Mouse (Mus musculus): ENCODE results near the gene Hoxa13. TPM values are rescaled to one million over a fixed set of nuclear protein-coding genes. Genes with fewer than 3 reads are reported as not detected.

Hoxa13 gene
- polyA plus RNA-seq, 1 experiment from 2014 or later = 0.15 TPM

DNA sequence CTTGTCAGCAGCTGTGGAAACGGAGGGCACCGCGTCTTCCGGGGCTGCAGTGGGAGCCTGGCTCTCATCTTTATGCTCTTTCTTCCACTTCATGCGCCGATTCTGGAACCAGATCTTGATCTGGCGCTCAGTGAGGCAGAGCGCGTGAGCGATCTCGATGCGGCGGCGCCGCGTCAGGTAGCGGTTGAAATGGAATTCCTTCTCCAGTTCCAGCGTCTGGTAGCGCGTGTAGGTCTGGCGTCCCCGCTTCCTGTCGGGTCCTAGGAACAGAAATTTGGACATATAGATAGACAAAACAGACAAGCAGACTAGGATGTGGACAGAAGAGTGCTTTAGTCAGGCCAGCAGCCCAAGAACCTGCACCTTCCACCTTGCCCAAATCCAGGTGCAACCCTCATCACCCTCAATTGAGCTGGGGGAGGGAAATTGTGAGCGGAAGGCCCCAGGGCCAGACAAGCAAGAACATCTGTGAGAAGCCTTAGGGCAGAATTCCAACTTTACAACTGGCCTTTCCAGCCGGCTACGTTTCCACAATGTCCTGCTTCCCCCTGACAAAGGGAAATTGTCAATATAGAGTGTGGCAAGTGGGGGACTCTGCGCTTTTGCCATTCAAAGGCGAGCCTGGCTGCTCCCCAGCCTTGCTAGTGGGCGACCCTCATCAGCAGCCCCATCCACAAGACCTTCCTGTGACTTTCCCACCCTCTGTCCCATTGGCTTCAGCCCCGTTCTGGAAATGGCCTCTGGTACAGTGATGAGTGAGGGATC lies 44.7 kb downstream of the Hoxa13 start:
- WGBS = under 1% methylated on average over 30 of the region's 30 CpGs
- ATAC-seq (ENCODE audit: low FRiP score, low TSS enrichment) = no peak
- H3K9ac ChIP-seq (replicated peaks; ENCODE audit: low read length) = peak overlapping the region; percentile 95
- peak overlapping the region; percentile 71 for H3K4me3 ChIP-seq (ENCODE audit: low read length)
- no peaks in the 10 kb centered on the region for H3K36me3 ChIP-seq (ENCODE audit: insufficient read depth, low read length)
- H3K27ac ChIP-seq (ENCODE audit: low read length) = peak overlapping the region; percentile 97
- no peaks in the 10 kb centered on the region for H3K9me3 ChIP-seq (ENCODE audit: low read length)
- H3K27me3 ChIP-seq (ENCODE audit: insufficient read depth, low read length) = 0 out of 2 replicates have a peak, but pooled peaks cover 2% of the 10 kb centered on the region
- H3K4me2 ChIP-seq (replicated peaks; ENCODE audit: low read depth, low read length) = peak overlapping the region; percentile 81
- H3K4me1 ChIP-seq (ENCODE audit: insufficient read depth, low read length) = peaks cover 53% of the 10 kb centered on the region

DNA sequence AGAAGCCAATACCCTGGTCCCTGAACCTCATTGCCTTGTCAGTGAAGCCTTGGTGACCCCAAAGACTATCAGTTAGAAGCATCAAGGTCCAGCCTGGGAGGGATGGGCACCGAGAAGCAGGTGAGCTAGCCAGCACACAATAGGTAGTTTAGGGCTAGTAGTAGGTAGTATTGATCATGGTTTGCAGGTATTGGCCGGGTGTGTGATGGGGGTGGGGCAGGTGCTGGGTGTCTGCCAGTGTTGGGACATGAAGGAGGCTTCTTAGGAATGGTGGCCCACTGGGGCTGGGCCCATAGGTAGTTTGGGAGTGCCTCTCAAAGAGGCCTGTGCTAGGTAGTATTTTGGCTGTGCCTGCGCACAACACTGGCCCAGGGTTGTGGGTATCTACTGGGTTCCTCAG lies 45.6 kb downstream of the Hoxa13 start:
- H3K36me3 ChIP-seq (ENCODE audit: insufficient read depth, low read length) = no peaks in the 10 kb centered on the region
- peaks cover 55% of the 10 kb centered on the region for H3K4me1 ChIP-seq (ENCODE audit: insufficient read depth, low read length)
- H3K4me3 ChIP-seq (ENCODE audit: low read length) = peak overlapping the region; percentile 71; the same call in 1 of the 2 replicates
- 0 out of 2 replicates have a peak overlapping the region, but pooled peaks have one; percentile 0 for H3K27ac ChIP-seq (ENCODE audit: low read length)
- H3K4me2 ChIP-seq (replicated peaks; ENCODE audit: low read depth, low read length) = peak overlapping the region; percentile 81
- no peak for ATAC-seq (ENCODE audit: low FRiP score, low TSS enrichment)
- no peaks in the 10 kb centered on the region for H3K9me3 ChIP-seq (ENCODE audit: low read length)
- WGBS = 32% methylated on average over 3 of the region's 3 CpGs
- H3K9ac ChIP-seq (replicated peaks; ENCODE audit: low read length) = 0 out of 2 replicates have a peak overlapping the region, but pooled peaks have one; percentile 20
- H3K27me3 ChIP-seq (ENCODE audit: insufficient read depth, low read length) = 0 out of 2 replicates have a peak, but pooled peaks cover 4% of the 10 kb centered on the region

DNA sequence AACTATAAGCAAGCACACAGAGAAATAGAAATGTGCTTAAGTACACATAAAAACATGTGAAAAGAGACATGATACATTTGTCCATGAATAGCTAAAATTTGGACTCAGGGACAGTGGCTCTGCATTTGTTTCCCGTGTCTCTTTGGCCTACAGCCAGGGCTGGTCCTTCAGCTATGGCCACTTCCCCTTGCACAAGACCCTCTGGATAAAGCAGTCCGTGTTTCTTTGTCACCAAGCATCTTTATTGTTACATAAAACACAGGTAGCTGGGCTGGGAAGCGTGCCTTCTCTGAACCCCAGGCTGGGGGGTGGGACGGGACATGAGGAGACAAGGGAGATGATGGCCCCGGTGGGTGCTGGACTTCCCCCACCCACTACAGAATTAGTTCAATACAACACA lies 46.4 kb downstream of the Hoxa13 start:
- Histone ChIP-seq H3K4me3 (ENCODE audit: low read length) (peak overlapping the region; percentile 17), H3K9me3 (ENCODE audit: low read length) (no peaks in the 10 kb centered on the region), H3K27me3 (ENCODE audit: insufficient read depth, low read length) (0 out of 2 replicates have a peak, but pooled peaks cover 4% of the 10 kb centered on the region), H3K9ac (replicated peaks; ENCODE audit: low read length) (peak overlapping the region; percentile 57), H3K36me3 (ENCODE audit: insufficient read depth, low read length) (no peaks in the 10 kb centered on the region), H3K27ac (ENCODE audit: low read length) (peak overlapping the region; percentile 46; the same call in 1 of the 2 replicates), H3K4me2 (replicated peaks; ENCODE audit: low read depth, low read length) (peak overlapping the region; percentile 81), H3K4me1 (ENCODE audit: insufficient read depth, low read length) (peaks cover 55% of the 10 kb centered on the region)
- ATAC-seq (ENCODE audit: low FRiP score, low TSS enrichment) = no peak
- WGBS = 24% methylated on average over 5 of the region's 5 CpGs

DNA sequence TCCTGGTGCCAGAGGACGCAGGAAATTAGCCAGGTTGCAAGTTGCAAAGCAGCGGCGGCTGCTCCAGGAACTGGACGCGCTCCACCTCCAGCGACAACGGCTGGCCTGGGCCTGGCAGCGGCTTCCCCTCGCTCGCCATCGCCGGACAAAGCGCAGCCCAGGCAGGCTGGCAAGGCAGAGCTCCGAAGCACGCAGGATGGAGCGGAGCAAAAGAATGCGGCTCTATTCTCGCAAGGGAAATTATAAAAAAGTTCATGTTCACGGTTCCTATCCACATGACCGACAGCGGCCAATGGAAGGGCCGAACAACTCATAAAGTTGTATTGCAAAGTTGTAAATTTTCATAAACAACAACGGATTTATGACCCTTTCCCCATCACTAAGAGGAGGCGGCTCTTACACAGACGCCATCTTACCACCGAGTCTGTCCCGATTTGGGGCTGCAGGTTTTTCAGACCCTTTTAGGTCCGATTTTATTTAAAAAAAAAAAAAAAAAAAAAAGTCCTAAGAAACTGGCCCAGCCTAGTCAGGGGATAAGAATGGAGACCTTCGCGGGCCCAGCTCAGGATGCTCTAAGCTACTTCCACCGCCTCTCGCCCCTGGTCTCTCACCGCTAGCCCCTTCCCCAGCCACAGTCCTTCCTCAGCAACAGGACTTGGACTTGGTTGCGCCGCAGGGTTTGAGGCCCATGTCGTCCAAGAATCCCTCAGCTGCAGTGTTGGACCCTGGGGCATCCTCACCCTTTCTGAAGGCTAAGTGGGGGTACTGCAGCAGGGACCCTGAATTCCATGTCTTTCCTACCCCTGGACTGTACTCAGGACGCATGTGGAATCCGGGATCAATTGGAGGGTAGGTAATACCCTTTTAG lies 47.3 kb downstream of the Hoxa13 start, which contains the start of the genes Hoxa3 and Gm28308:
Gene Hoxa3 (minus strand): TSS at position 218 of the 868 bp plus-strand sequence.
Gene Gm28308 (minus strand): TSS at position 221 of the 868 bp plus-strand sequence.
- peak within 1 kb of the TSS; percentile 81 for H3K4me2 ChIP-seq (replicated peaks; ENCODE audit: low read depth, low read length)

DNA sequence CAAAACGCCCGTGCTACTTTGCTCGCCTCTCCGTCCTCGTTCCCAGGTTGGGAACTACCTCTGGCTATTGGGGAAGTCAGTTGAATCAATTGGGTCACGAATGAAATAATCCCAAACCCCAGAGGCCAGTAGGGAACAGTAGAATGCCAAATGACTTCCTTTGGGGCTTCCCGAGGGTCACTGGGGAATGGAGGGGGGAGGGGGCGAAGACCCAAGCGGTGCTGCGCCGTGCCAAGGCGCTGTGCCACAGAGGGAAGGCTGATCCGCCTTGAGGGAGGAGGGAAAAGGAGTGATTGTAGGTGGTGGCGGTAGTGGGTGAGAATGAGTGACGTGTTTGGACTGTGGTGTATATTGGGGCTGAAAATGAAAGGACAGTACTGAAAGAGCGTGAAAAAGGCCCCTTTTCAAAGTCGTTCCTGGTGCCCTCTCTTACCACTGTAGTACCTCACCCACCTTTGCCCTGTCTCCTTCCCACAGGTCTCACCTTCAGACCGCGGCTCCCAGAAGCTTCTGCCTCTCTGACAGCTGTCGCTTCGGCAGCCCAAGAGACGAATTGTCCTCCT lies 48.0 kb downstream of the Hoxa13 start:
- Histone ChIP-seq H3K27ac (ENCODE audit: low read length) (peak overlapping the region; percentile 99), H3K4me3 (ENCODE audit: low read length) (peak overlapping the region; percentile 80), H3K27me3 (ENCODE audit: insufficient read depth, low read length) (0 out of 2 replicates have a peak, but pooled peaks cover 4% of the 10 kb centered on the region), H3K9ac (replicated peaks; ENCODE audit: low read length) (peak overlapping the region; percentile 97), H3K4me1 (ENCODE audit: insufficient read depth, low read length) (peaks cover 47% of the 10 kb centered on the region), H3K4me2 (replicated peaks; ENCODE audit: low read depth, low read length) (peak overlapping the region; percentile 81), H3K36me3 (ENCODE audit: insufficient read depth, low read length) (no peaks in the 10 kb centered on the region), H3K9me3 (ENCODE audit: low read length) (no peaks in the 10 kb centered on the region)
- no peak; the same call in 1 of the 2 replicates for ATAC-seq (ENCODE audit: low FRiP score, low TSS enrichment)
- WGBS = under 1% methylated on average over 22 of the region's 22 CpGs

More for the DNA sequence above, 47.3 kb downstream of the Hoxa13 start, which contains the start of the genes Hoxa3 and Gm28308:
- H3K4me1 ChIP-seq (ENCODE audit: insufficient read depth, low read length) = peaks cover 50% of the 10 kb centered on the region
- peak within 1 kb of the TSS; percentile 99 for H3K27ac ChIP-seq (ENCODE audit: low read length)
- H3K9me3 ChIP-seq (ENCODE audit: low read length) = no peaks in the 10 kb centered on the region
- H3K36me3 ChIP-seq (ENCODE audit: insufficient read depth, low read length) = no peaks in the 10 kb centered on the region
- peak; percentile 32 for ATAC-seq (ENCODE audit: low FRiP score, low TSS enrichment)
- peak within 1 kb of the TSS; percentile 80 for H3K4me3 ChIP-seq (ENCODE audit: low read length)
- 3% methylated on average over 38 of the region's 38 CpGs for WGBS
- peak within 1 kb of the TSS; percentile 97 for H3K9ac ChIP-seq (replicated peaks; ENCODE audit: low read length)
- H3K27me3 ChIP-seq (ENCODE audit: insufficient read depth, low read length) = 0 out of 2 replicates have a peak, but pooled peaks cover 4% of the 10 kb centered on the region

DNA sequence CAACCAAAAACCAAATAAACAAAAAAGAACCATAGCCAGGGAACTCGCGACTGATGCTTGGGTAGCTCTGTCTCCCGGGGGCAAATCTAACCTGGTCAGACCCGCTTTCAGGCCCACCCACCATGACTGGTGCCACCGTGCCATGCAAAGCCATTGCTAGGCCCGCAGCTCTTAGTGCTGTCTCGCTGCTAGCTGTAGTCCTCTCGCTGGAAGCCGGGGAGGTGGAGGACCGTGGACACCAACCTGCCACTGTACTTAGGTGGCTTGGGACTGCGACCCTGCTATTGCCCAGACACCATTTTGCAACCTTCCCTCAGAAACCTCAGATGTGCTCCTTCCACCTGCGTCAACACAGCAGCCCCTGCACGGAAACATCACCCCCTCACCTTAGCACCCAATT lies 48.7 kb downstream of the Hoxa13 start:
- Histone ChIP-seq H3K4me3 (ENCODE audit: low read length) (peak overlapping the region; percentile 80), H3K36me3 (ENCODE audit: insufficient read depth, low read length) (no peaks in the 10 kb centered on the region), H3K4me1 (ENCODE audit: insufficient read depth, low read length) (peaks cover 53% of the 10 kb centered on the region), H3K27ac (ENCODE audit: low read length) (peak overlapping the region; percentile 99), H3K27me3 (ENCODE audit: insufficient read depth, low read length) (0 out of 2 replicates have a peak, but pooled peaks cover 4% of the 10 kb centered on the region), H3K9ac (replicated peaks; ENCODE audit: low read length) (peak overlapping the region; percentile 97), H3K9me3 (ENCODE audit: low read length) (no peaks in the 10 kb centered on the region), H3K4me2 (replicated peaks; ENCODE audit: low read depth, low read length) (peak overlapping the region; percentile 81)
- ATAC-seq (ENCODE audit: low FRiP score, low TSS enrichment) = no peak
- WGBS = 0% methylated on average over 13 of the region's 13 CpGs

DNA sequence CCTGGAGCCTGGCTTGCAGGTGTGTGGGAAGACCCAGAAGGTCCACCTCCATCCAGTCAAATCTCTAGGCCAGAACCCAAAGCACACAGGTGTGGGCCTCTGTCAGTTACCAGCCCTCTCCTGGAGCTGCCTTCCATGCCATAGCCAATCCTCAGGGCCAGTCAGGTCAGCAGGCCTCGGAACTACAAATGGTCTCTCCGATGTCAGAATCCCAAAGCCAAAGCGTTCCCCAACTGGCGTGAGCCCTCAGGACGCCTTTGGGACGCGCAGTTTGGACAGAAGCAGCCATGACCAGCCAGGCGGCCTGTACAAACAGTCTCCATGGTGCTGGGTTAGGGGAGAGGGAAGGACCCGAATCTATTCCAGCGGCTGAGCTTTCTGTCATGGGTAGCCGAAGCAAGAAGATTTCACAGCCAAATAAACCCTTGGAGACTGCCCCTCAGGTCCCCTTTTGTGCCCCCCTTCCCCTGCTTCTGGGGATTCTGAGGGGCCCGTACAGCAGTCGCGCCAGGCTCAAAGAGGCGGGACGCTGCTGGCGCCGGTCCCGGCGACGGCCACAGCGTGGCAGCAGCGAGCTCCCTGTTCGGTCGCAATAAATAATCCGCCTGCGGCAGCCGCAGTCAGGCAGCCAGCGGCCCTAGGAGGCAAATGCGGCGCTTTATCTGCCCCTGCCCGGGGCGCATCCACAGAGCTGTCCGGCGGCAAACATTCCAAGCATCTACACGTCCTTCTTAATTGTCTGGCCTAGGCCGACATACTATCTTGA lies 49.3 kb downstream of the Hoxa13 start:
- Histone ChIP-seq H3K27ac (ENCODE audit: low read length) (peak overlapping the region; percentile 99), H3K9ac (replicated peaks; ENCODE audit: low read length) (peak overlapping the region; percentile 97), H3K4me1 (ENCODE audit: insufficient read depth, low read length) (peaks cover 59% of the 10 kb centered on the region), H3K4me2 (replicated peaks; ENCODE audit: low read depth, low read length) (peak overlapping the region; percentile 81), H3K9me3 (ENCODE audit: low read length) (no peaks in the 10 kb centered on the region), H3K4me3 (ENCODE audit: low read length) (peak overlapping the region; percentile 80), H3K36me3 (ENCODE audit: insufficient read depth, low read length) (no peaks in the 10 kb centered on the region), H3K27me3 (ENCODE audit: insufficient read depth, low read length) (0 out of 2 replicates have a peak, but pooled peaks cover 4% of the 10 kb centered on the region)
- under 1% methylated on average over 37 of the region's 37 CpGs for WGBS
- ATAC-seq (ENCODE audit: low FRiP score, low TSS enrichment) = peak; percentile 39

DNA sequence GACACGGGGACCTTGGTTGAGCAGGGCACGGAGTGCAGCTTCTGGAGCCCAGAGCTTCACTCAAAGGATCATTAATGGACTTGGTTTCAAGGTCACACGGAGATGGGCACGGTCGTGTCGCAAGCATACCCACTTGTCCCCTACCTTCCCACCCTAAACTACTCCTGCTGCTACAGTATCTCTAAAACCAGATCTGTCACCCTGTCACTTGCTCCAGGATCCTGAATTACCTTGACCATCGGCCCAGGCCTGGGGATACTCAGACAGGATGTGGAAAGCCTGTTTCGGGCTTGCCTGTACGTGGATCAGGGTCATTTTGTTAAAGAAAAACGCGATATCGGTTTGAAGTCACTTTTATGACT lies 51.0 kb downstream of the Hoxa13 start:
- peaks cover 62% of the 10 kb centered on the region for H3K4me1 ChIP-seq (ENCODE audit: insufficient read depth, low read length)
- ATAC-seq (ENCODE audit: low FRiP score, low TSS enrichment) = no peak
- H3K27me3 ChIP-seq (ENCODE audit: insufficient read depth, low read length) = 0 out of 2 replicates have a peak, but pooled peaks cover 4% of the 10 kb centered on the region

More for the DNA sequence above, 51.0 kb downstream of the Hoxa13 start:
- Histone ChIP-seq H3K36me3 (ENCODE audit: insufficient read depth, low read length) (peaks cover 8% of the 10 kb centered on the region; the same call in 1 of the 2 replicates), H3K4me3 (ENCODE audit: low read length) (peak overlapping the region; percentile 80), H3K9me3 (ENCODE audit: low read length) (no peaks in the 10 kb centered on the region), H3K27ac (ENCODE audit: low read length) (peak overlapping the region; percentile 84), H3K4me2 (replicated peaks; ENCODE audit: low read depth, low read length) (peak overlapping the region; percentile 81), H3K9ac (replicated peaks; ENCODE audit: low read length) (peak overlapping the region; percentile 75)
- WGBS = 6% methylated on average over 12 of the region's 12 CpGs
